Mouse (Mus musculus): ENCODE measurements at regions not wholly inside any gene's neighbourhood (a gene's known extent, or its start where the extent isn't known, plus 50 kb on each side); places are given as distances from the start of the nearest gene placed in this dataset.
A peak's percentile ranks its signal among the peaks of the same experiment; 100 is the strongest.

GRCm38 (mm10) chr6:50784381-50784780 is 130.1 kb upstream of the Npvf start:
- Histone ChIP-seq H3K4me2 (ENCODE audit: low read depth, low read length) (no peak overlapping the region), H3K4me3 (ENCODE audit: low read length) (no peak overlapping the region), H3K9ac (ENCODE audit: low read length) (no peak overlapping the region), H3K9me3 (replicated peaks; ENCODE audit: control insufficient read depth, low read length) (peaks cover 4% of the 10 kb centered on the region; the same call in 1 of the 2 replicates), H3K36me3 (ENCODE audit: control insufficient read depth, insufficient read depth) (no peaks in the 10 kb centered on the region), H3K27me3 (ENCODE audit: control insufficient read depth, insufficient read depth, low read length) (no peaks in the 10 kb centered on the region), H3K4me1 (ENCODE audit: control insufficient read depth, insufficient read depth, low read length) (no peaks in the 10 kb centered on the region), H3K27ac (ENCODE audit: low read length) (no peak overlapping the region)
- WGBS = 79% methylated on average over 6 of the region's 6 CpGs
- ATAC-seq (replicated peaks; ENCODE audit: extremely low read depth, insufficient read depth, low FRiP score) = no peak

GRCm38 (mm10) chr6:50787666-50788065 is 133.4 kb upstream of the Npvf start:
- ATAC-seq (replicated peaks; ENCODE audit: extremely low read depth, insufficient read depth, low FRiP score) = no peak
- Histone ChIP-seq H3K4me2 (ENCODE audit: low read depth, low read length) (no peak overlapping the region), H3K4me3 (ENCODE audit: low read length) (no peak overlapping the region), H3K27ac (ENCODE audit: low read length) (no peak overlapping the region), H3K36me3 (ENCODE audit: control insufficient read depth, insufficient read depth) (no peaks in the 10 kb centered on the region), H3K4me1 (ENCODE audit: control insufficient read depth, insufficient read depth, low read length) (no peaks in the 10 kb centered on the region), H3K9me3 (replicated peaks; ENCODE audit: control insufficient read depth, low read length) (peaks cover 4% of the 10 kb centered on the region; the same call in 1 of the 2 replicates), H3K27me3 (ENCODE audit: control insufficient read depth, insufficient read depth, low read length) (no peaks in the 10 kb centered on the region), H3K9ac (ENCODE audit: low read length) (no peak overlapping the region)
- WGBS = 84% methylated on average over 8 of the region's 8 CpGs

DNA sequence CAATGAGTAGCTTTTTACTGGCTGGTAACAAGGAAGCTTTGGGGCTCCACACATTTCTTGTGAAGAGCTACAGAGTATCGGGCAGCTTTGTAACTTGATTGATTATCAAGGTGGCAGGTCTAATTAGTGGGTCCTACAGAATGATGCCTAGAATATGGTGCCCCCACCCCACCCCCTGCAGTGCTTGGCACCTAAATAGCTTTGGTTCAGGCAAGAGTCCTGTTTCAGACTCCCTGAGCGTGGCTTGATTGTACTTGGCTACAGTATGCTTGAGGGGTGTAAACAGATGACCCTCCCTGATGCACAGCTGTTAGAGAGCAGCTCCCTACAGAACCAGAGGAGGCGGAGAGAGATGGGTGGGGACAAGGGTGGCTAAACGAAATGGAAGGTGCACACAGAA is 145.7 kb upstream of the Npvf start:
- Histone ChIP-seq H3K27me3 (ENCODE audit: control insufficient read depth, insufficient read depth, low read length) (no peaks in the 10 kb centered on the region), H3K4me3 (ENCODE audit: low read length) (no peak overlapping the region), H3K9ac (ENCODE audit: low read length) (no peak overlapping the region), H3K9me3 (replicated peaks; ENCODE audit: control insufficient read depth, low read length) (no peaks in the 10 kb centered on the region), H3K4me2 (ENCODE audit: low read depth, low read length) (no peak overlapping the region), H3K27ac (ENCODE audit: low read length) (no peak overlapping the region), H3K36me3 (ENCODE audit: control insufficient read depth, insufficient read depth) (no peaks in the 10 kb centered on the region), H3K4me1 (ENCODE audit: control insufficient read depth, insufficient read depth, low read length) (no peaks in the 10 kb centered on the region)
- 67% methylated on average over 4 of the region's 4 CpGs for WGBS
- no peak for ATAC-seq (replicated peaks; ENCODE audit: extremely low read depth, insufficient read depth, low FRiP score)

DNA sequence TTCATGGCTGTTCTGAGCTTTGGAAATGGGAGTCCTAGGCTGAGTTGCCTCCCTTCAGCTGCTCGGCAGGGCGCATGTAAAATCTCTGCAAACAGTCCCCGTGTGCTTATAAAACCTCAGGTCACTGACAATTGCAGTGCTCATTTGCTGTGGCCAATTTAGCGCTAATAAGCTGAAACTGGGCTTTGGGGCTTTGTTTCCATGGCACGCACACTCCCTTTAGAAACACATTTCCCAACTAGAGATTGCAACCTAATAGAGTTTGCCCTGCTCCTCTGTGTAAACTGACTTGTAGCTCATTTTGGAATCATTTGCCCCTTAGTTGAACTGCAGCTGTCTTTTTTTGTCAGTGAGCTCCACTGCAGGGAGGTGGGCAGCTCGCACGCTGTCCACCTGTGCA is 148.7 kb upstream of the Npvf start:
- no peaks in the 10 kb centered on the region for H3K27me3 ChIP-seq (ENCODE audit: control insufficient read depth, insufficient read depth, low read length)
- H3K4me3 ChIP-seq (ENCODE audit: low read length) = no peak overlapping the region
- H3K9me3 ChIP-seq (replicated peaks; ENCODE audit: control insufficient read depth, low read length) = no peaks in the 10 kb centered on the region
- WGBS = 73% methylated on average over 7 of the region's 7 CpGs
- no peaks in the 10 kb centered on the region for H3K36me3 ChIP-seq (ENCODE audit: control insufficient read depth, insufficient read depth)
- H3K27ac ChIP-seq (ENCODE audit: low read length) = no peak overlapping the region
- ATAC-seq (replicated peaks; ENCODE audit: extremely low read depth, insufficient read depth, low FRiP score) = no peak
- peaks cover 7% of the 10 kb centered on the region; the same call in 1 of the 2 replicates for H3K4me1 ChIP-seq (ENCODE audit: control insufficient read depth, insufficient read depth, low read length)
- no peak overlapping the region for H3K9ac ChIP-seq (ENCODE audit: low read length)
- H3K4me2 ChIP-seq (ENCODE audit: low read depth, low read length) = no peak overlapping the region

DNA sequence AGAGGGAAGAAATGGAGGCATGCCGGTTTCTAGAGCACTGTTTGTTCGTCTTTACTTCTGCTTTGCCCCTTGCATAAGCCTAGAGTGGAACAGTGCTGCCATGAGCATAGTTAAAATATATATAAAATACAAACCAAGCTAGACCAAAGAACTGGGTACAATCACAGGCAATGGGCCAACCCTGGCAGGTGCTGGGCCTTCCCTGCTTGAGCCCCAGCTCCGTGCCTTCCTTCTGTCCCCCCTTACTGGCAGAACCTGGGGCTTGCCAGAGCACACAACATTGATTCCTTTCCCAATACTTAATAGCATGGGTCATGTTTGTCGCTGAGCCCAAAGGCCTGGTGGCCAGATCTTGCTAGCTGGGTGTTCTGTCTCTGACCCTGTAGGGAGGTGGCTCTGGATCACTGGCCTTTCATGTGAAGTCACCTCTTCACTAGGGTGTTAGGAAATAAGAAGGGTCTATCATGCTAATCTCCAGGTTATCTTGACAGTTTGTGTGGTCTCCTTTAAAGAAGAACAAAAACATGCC is 150.3 kb upstream of the Npvf start:
- Histone ChIP-seq H3K4me3 (ENCODE audit: low read length) (no peak overlapping the region), H3K4me2 (ENCODE audit: low read depth, low read length) (no peak overlapping the region), H3K4me1 (ENCODE audit: control insufficient read depth, insufficient read depth, low read length) (peaks cover 12% of the 10 kb centered on the region), H3K9ac (ENCODE audit: low read length) (no peak overlapping the region), H3K27ac (ENCODE audit: low read length) (no peak overlapping the region), H3K36me3 (ENCODE audit: control insufficient read depth, insufficient read depth) (no peaks in the 10 kb centered on the region), H3K27me3 (ENCODE audit: control insufficient read depth, insufficient read depth, low read length) (no peaks in the 10 kb centered on the region), H3K9me3 (replicated peaks; ENCODE audit: control insufficient read depth, low read length) (no peaks in the 10 kb centered on the region)
- ATAC-seq (replicated peaks; ENCODE audit: extremely low read depth, insufficient read depth, low FRiP score) = no peak
- WGBS = 85% methylated on average over 4 of the region's 4 CpGs

DNA sequence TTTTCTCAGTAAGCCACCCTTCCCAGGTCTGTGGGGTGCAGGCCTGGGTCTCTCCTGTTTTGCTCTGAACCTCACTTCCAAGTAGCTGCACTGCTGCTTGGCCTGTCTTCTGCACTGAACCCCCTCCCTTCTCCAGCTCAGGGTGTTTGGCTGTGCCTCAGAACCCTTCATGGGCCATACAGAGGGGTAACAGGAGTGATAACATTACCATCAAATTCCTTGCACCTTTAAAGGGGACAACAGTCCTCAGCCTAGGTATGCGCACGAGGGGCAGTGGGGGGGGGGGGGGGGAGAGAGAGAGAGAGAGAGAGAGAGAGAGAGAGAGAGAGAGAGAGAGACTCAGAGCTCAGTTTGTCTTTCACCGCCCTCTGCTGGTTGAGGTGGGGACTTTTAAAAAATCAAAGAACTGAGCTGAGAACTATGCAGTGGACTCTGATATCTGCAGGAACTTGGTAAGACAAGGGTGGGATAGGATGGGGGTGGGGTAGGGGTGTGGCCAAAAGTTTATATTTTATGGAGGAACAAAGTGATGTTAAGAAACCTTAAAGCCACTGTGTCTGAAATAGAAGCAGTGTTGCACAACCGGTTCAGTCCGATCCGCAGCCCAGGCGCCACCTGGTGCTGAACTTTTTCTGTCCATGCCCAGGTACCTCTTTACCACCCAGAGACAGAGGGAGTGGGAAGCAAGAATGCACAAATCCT is 152.3 kb upstream of the Npvf start:
- no peaks in the 10 kb centered on the region for H3K27me3 ChIP-seq (ENCODE audit: control insufficient read depth, insufficient read depth, low read length)
- H3K9me3 ChIP-seq (replicated peaks; ENCODE audit: control insufficient read depth, low read length) = no peaks in the 10 kb centered on the region
- no peaks in the 10 kb centered on the region for H3K36me3 ChIP-seq (ENCODE audit: control insufficient read depth, insufficient read depth)
- peaks cover 13% of the 10 kb centered on the region for H3K4me1 ChIP-seq (ENCODE audit: control insufficient read depth, insufficient read depth, low read length)
- 30% methylated on average over 7 of the region's 7 CpGs for WGBS
- peak overlapping the region; percentile 38 for H3K4me2 ChIP-seq (ENCODE audit: low read depth, low read length)
- no peak overlapping the region for H3K4me3 ChIP-seq (ENCODE audit: low read length)
- peak; percentile 15; the same call in 1 of the 2 replicates for ATAC-seq (replicated peaks; ENCODE audit: extremely low read depth, insufficient read depth, low FRiP score)
- peak overlapping the region; percentile 72 for H3K27ac ChIP-seq (ENCODE audit: low read length)
- H3K9ac ChIP-seq (ENCODE audit: low read length) = no peak overlapping the region

DNA sequence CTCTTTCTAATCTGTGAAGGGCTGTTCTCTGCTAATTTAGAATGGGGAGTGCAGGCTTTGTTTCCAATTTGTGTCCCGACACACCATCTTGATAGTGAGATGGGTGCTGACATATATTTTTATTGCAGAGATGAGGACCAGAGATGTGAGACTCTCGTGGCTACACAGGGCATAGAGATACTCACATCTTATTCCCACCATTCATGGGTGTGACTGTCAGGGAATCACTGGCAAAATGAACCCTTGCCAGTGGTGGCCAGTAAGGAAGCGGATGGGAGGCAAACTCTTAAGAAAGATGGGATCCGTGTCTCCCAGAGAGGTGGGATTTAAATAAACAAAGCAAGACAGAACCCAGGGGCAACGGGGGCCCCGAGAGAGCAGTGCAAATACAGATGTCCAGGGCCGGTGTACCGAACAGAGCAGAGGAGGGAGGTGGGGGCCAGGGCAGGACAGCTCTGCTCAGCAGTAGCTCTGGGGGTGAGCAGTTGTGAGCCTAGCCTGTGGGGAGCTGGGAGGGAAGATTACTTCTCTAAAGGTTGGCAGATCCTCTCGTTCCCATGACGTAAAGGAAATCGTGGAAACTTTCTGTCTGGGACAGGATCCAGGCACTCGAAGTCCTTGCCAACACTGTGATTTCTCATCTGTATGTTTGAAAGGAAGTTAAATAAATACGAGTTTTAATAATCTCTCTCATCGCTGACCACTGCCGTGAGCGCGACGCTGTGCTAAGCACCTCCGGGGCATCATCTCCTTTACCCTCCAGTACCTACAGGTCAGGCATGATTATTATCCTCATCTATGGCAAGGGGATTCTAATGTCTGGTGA is 153.2 kb upstream of the Npvf start:
- peak; percentile 88 for ATAC-seq (replicated peaks; ENCODE audit: extremely low read depth, insufficient read depth, low FRiP score)
- H3K9me3 ChIP-seq (replicated peaks; ENCODE audit: control insufficient read depth, low read length) = no peaks in the 10 kb centered on the region
- H3K27me3 ChIP-seq (ENCODE audit: control insufficient read depth, insufficient read depth, low read length) = no peaks in the 10 kb centered on the region
- peak overlapping the region; percentile 57 for H3K4me2 ChIP-seq (ENCODE audit: low read depth, low read length)
- no peaks in the 10 kb centered on the region for H3K36me3 ChIP-seq (ENCODE audit: control insufficient read depth, insufficient read depth)
- H3K4me1 ChIP-seq (ENCODE audit: control insufficient read depth, insufficient read depth, low read length) = peaks cover 13% of the 10 kb centered on the region
- WGBS = 42% methylated on average over 19 of the region's 19 CpGs
- peak overlapping the region; percentile 72 for H3K27ac ChIP-seq (ENCODE audit: low read length)
- peak overlapping the region; percentile 51 for H3K9ac ChIP-seq (ENCODE audit: low read length)
- peak overlapping the region; percentile 36 for H3K4me3 ChIP-seq (ENCODE audit: low read length)

- H3K9me3 ChIP-seq (replicated peaks; ENCODE audit: control insufficient read depth, low read length) = no peaks in the 10 kb centered on the region
- H3K27me3 ChIP-seq (ENCODE audit: control insufficient read depth, insufficient read depth, low read length) = no peaks in the 10 kb centered on the region
- peak overlapping the region; percentile 72 for H3K27ac ChIP-seq (ENCODE audit: low read length)
- WGBS = 14% methylated on average over 4 of the region's 4 CpGs
- H3K36me3 ChIP-seq (ENCODE audit: control insufficient read depth, insufficient read depth) = no peaks in the 10 kb centered on the region
- H3K4me3 ChIP-seq (ENCODE audit: low read length) = peak overlapping the region; percentile 36
- peak overlapping the region; percentile 51; the same call in 1 of the 2 replicates for H3K9ac ChIP-seq (ENCODE audit: low read length)
- peaks cover 13% of the 10 kb centered on the region for H3K4me1 ChIP-seq (ENCODE audit: control insufficient read depth, insufficient read depth, low read length)
- peak overlapping the region; percentile 57 for H3K4me2 ChIP-seq (ENCODE audit: low read depth, low read length)
- ATAC-seq (replicated peaks; ENCODE audit: extremely low read depth, insufficient read depth, low FRiP score) = 0 out of 2 replicates have a peak, but pooled peaks have one; percentile 11
These were observed 153.9 kb upstream of the Npvf start for GRCm38 (mm10) chr6:50808126-50808525.

Data from heart, embryonic 16.5 days (tissue).